In genomic region chr3:114031351-114032213, GRCm38 (mm10) we compare ENCODE assay signal across 8 mouse cellular contexts. TPM values are rescaled to one million over a fixed set of nuclear protein-coding genes. Genes with fewer than 3 reads are reported as not detected.
DNase-seq lines count a peak whose midpoint lies in the region; ATAC-seq lines count a peak whose summit lies in the region.

No protein-coding gene starts in this region.

- peak overlapping the region; percentile 51 for H3K9ac ChIP-seq in limb, embryonic 15.5 days

- peak; percentile 67 for ATAC-seq in limb, embryonic 15.5 days (ENCODE audit: insufficient number of reproducible peaks, low FRiP score, low TSS enrichment, low read depth)

- no peaks in the 10 kb centered on the region for H3K4me1 ChIP-seq in limb, embryonic 15.5 days

- 4% methylated on average over 21 of the region's 21 CpGs for WGBS in limb, embryonic 15.5 days

- H3K27me3 ChIP-seq in limb, embryonic 15.5 days, result no peaks in the 10 kb centered on the region

- H3K27ac ChIP-seq in limb, embryonic 15.5 days, result peak overlapping the region; percentile 85

- H3K36me3 ChIP-seq in limb, embryonic 15.5 days, result no peaks in the 10 kb centered on the region

- peak overlapping the region; percentile 72 for H3K4me2 ChIP-seq in limb, embryonic 15.5 days

- no peaks in the 10 kb centered on the region for H3K9me3 ChIP-seq in limb, embryonic 15.5 days

- DNase-seq in cerebellum, postnatal 14 days, result peak; percentile 35 to 44
- DNase-seq in cerebellum, adult 8-10 months, result no peak
- peak; percentile 2 for DNase-seq in lung, postnatal 36 days
- no peak for DNase-seq in lung, postnatal 4 days
- DNase-seq in gastrocnemius, postnatal 25 days, result peak; percentile 15
- DNase-seq in right cerebral cortex, postnatal 36 days (ENCODE audit: low spot score in 2 of 2), result peak; percentile 1 to 7
- DNase-seq in urinary bladder, postnatal 4 days (ENCODE audit: low spot score in 2 of 2), result no peak

- peak overlapping the region; percentile 54 for H3K4me3 ChIP-seq in limb, embryonic 15.5 days

RNA-seq across cellular contexts. Expression of gene Col11a1, which starts 1.2 kb away (rescaled TPM):
- total RNA-seq in gastrocnemius, postnatal 25 days (2021), result 10 to 100 TPM in 1 of 2 experiments, 1 to 10 TPM in 1; 4.8 to 11.7 TPM
- 173 and 192 TPM in 2 replicates for polyA plus RNA-seq in limb, embryonic 15.5 days (2015; fragmentation: Nextera tagmentation; extraction: Ambion mirVana)

Comparison
In these comparisons a context has a peak if more than half of its experiments do, and no peak if none do; other contexts are left out.
1. DNase-seq: peak in cerebellum, postnatal 14 days (2 of 2), lung, postnatal 36 days (single experiment), gastrocnemius, postnatal 25 days (single experiment) and right cerebral cortex, postnatal 36 days (2 of 2); none in cerebellum, adult 8-10 months (single experiment), lung, postnatal 4 days (0 of 2) and urinary bladder, postnatal 4 days (0 of 2).